In genomic region chr8:121598892-121599291, GRCm38 (mm10) we compare ENCODE assay signal across 8 mouse cellular contexts. TPM values are rescaled to one million over a fixed set of nuclear protein-coding genes. Genes with fewer than 3 reads are reported as not detected.
A peak's percentile ranks its signal among the peaks of the same experiment; 100 is the strongest.
DNase-seq lines count a peak whose midpoint lies in the region; ATAC-seq and TF ChIP-seq lines count a peak whose summit lies in the region.

No protein-coding gene starts in this region.

- peaks cover 65% of the 10 kb centered on the region for H3K36me3 ChIP-seq in C2C12 (ENCODE audit: control insufficient read depth, insufficient read depth)
- H3K36me3 ChIP-seq in embryonic facial prominence, embryonic 11.5 days (replicated peaks; ENCODE audit: control insufficient read depth, insufficient read depth, low read depth, low read length) = peaks cover 13% of the 10 kb centered on the region
- H3K36me3 ChIP-seq in liver, adult 2 months (ENCODE audit: control insufficient read depth, insufficient read depth, low read length) = peaks cover 34% of the 10 kb centered on the region
- H3K36me3 ChIP-seq in neural tube, embryonic 11.5 days (ENCODE audit: control insufficient read depth, insufficient read depth, low read length) = peaks cover 25% of the 10 kb centered on the region
- peaks cover 15% of the 10 kb centered on the region for H3K36me3 ChIP-seq in stomach, postnatal 0 days (ENCODE audit: control insufficient read depth, insufficient read depth, low read length)

- peak; percentile 74; the same call in 1 of the 2 replicates for ATAC-seq in embryonic facial prominence, embryonic 11.5 days (replicated peaks; ENCODE audit: insufficient number of reproducible peaks, low FRiP score, low TSS enrichment, low read depth)
- ATAC-seq in neural tube, embryonic 11.5 days (ENCODE audit: insufficient read depth, low FRiP score, low TSS enrichment) = peak; percentile 69; the same call in 1 of the 2 replicates
- ATAC-seq in stomach, postnatal 0 days (ENCODE audit: low FRiP score, low TSS enrichment) = peak; percentile 80

- H3K4me2 ChIP-seq in embryonic facial prominence, embryonic 11.5 days (ENCODE audit: low read depth, low read length) = no peak overlapping the region
- no peak overlapping the region for H3K4me2 ChIP-seq in neural tube, embryonic 11.5 days (ENCODE audit: low read depth)
- no peak overlapping the region for H3K4me2 ChIP-seq in stomach, postnatal 0 days (replicated peaks; ENCODE audit: low read depth)

- no peak for TF ChIP-seq EP300 in stomach, postnatal 0 days (optimal IDR thresholded peaks at IDR 0.05)

- no peaks in the 10 kb centered on the region for H3K4me1 ChIP-seq in embryonic facial prominence, embryonic 11.5 days (ENCODE audit: control insufficient read depth, insufficient read depth, low read length)
- H3K4me1 ChIP-seq in liver, adult 2 months (ENCODE audit: control insufficient read depth, insufficient read depth, low read length) = no peaks in the 10 kb centered on the region
- H3K4me1 ChIP-seq in neural tube, embryonic 11.5 days (ENCODE audit: control insufficient read depth, insufficient read depth, low read length) = no peaks in the 10 kb centered on the region
- no peaks in the 10 kb centered on the region for H3K4me1 ChIP-seq in stomach, postnatal 0 days (replicated peaks; ENCODE audit: control insufficient read depth, insufficient read depth)

- peak; percentile 85 for TF ChIP-seq CTCF in C2C12 (IDR thresholded peaks at IDR 0.05; ENCODE audit: control insufficient read depth, insufficient read depth, insufficient read length)
- peak; percentile 98 for TF ChIP-seq CTCF in liver, adult 2 months (IDR thresholded peaks at IDR 0.05; ENCODE audit: low read depth, low read length)
- peak; percentile 92 for TF ChIP-seq CTCF in stomach, postnatal 0 days (IDR thresholded peaks at IDR 0.05; ENCODE audit: low read depth)

- H3K79me3 ChIP-seq in C2C12 (ENCODE audit: low read depth) = no peaks in the 10 kb centered on the region

- no peak overlapping the region for H3K27ac ChIP-seq in embryonic facial prominence, embryonic 11.5 days (replicated peaks; ENCODE audit: low read depth, low read length)
- H3K27ac ChIP-seq in liver, adult 2 months (replicated peaks; ENCODE audit: insufficient read depth, low read depth, low read length) = no peak overlapping the region
- no peak overlapping the region for H3K27ac ChIP-seq in neural tube, embryonic 11.5 days (ENCODE audit: low read depth, low read length)
- H3K27ac ChIP-seq in stomach, postnatal 0 days (replicated peaks) = no peak overlapping the region

- H3ac ChIP-seq in C2C12 (ENCODE audit: control insufficient read depth, insufficient read length, low read depth) = no peak overlapping the region

- peak; percentile 91 for DNase-seq in adrenal gland, postnatal 10 days
- peak; percentile 84 for DNase-seq in embryonic facial prominence, embryonic 11.5 days (ENCODE audit: low spot score)
- peak; percentile 75 for DNase-seq in heart, adult 8-10 months (ENCODE audit: low spot score)
- DNase-seq in kidney, adult 8-10 months = peak; percentile 85 to 90
- DNase-seq in liver, adult 2 months (ENCODE audit: extremely low read depth, low read depth, low spot score) = peak; percentile 69
- peak; percentile 80 for DNase-seq in neural tube, embryonic 11.5 days (ENCODE audit: low spot score)
- peak; percentile 88 for DNase-seq in stomach, postnatal 0 days (ENCODE audit: low spot score)

- H3K79me2 ChIP-seq in C2C12 (ENCODE audit: control insufficient read depth, insufficient read depth) = no peaks in the 10 kb centered on the region
- peaks cover 7% of the 10 kb centered on the region; the same call in 1 of the 2 replicates for H3K79me2 ChIP-seq in liver, adult 2 months (ENCODE audit: control insufficient read depth, insufficient read depth, low read length)

- H3K9ac ChIP-seq in embryonic facial prominence, embryonic 11.5 days (replicated peaks; ENCODE audit: low read length) = no peak overlapping the region
- no peak overlapping the region for H3K9ac ChIP-seq in liver, adult 2 months (ENCODE audit: low read depth, low read length)
- H3K9ac ChIP-seq in neural tube, embryonic 11.5 days (ENCODE audit: low read length) = no peak overlapping the region
- no peak overlapping the region for H3K9ac ChIP-seq in stomach, postnatal 0 days (ENCODE audit: low read length)

- 33% methylated on average over 7 of the region's 7 CpGs for WGBS in embryonic facial prominence, embryonic 11.5 days
- WGBS in liver, adult 2 months = 18% methylated on average over 7 of the region's 7 CpGs
- 42% methylated on average over 7 of the region's 7 CpGs for WGBS in neural tube, embryonic 11.5 days
- WGBS in stomach, postnatal 0 days = 20% methylated on average over 7 of the region's 7 CpGs

- H3K4me3 ChIP-seq in C2C12 (ENCODE audit: insufficient read depth, poor library complexity, severe bottlenecking) = no peak overlapping the region
- no peak overlapping the region for H3K4me3 ChIP-seq in embryonic facial prominence, embryonic 11.5 days (ENCODE audit: low read depth, low read length)
- H3K4me3 ChIP-seq in liver, adult 2 months (ENCODE audit: insufficient read depth, low read depth, low read length) = no peak overlapping the region
- no peak overlapping the region for H3K4me3 ChIP-seq in neural tube, embryonic 11.5 days (ENCODE audit: low read depth, low read length)
- H3K4me3 ChIP-seq in stomach, postnatal 0 days (ENCODE audit: low read depth, low read length) = no peak overlapping the region

- no peaks in the 10 kb centered on the region for H3K9me3 ChIP-seq in embryonic facial prominence, embryonic 11.5 days (replicated peaks; ENCODE audit: control insufficient read depth, low read length)
- no peaks in the 10 kb centered on the region for H3K9me3 ChIP-seq in neural tube, embryonic 11.5 days (ENCODE audit: control insufficient read depth, low read length)
- H3K9me3 ChIP-seq in stomach, postnatal 0 days (ENCODE audit: control insufficient read depth, low read length) = no peaks in the 10 kb centered on the region

- no peak for TF ChIP-seq POLR2A in liver, adult 2 months (IDR thresholded peaks at IDR 0.05; ENCODE audit: extremely low read depth, insufficient read depth, low read length)

- H3K27me3 ChIP-seq in C2C12 (ENCODE audit: control insufficient read depth, insufficient read depth, insufficient read length) = no peaks in the 10 kb centered on the region
- H3K27me3 ChIP-seq in embryonic facial prominence, embryonic 11.5 days (ENCODE audit: control insufficient read depth, insufficient read depth, low read length) = no peaks in the 10 kb centered on the region
- no peaks in the 10 kb centered on the region for H3K27me3 ChIP-seq in liver, adult 2 months (ENCODE audit: control insufficient read depth, insufficient read depth, low read length)
- no peaks in the 10 kb centered on the region for H3K27me3 ChIP-seq in neural tube, embryonic 11.5 days (ENCODE audit: control insufficient read depth, insufficient read depth, low read length)
- no peaks in the 10 kb centered on the region for H3K27me3 ChIP-seq in stomach, postnatal 0 days (ENCODE audit: control insufficient read depth, insufficient read depth, low read length)

TF ChIP-seq in C2C12, 6 proteins besides CTCF, POLR2A, EP300 and RAD21:
- TF ChIP-seq FOSL1 (IDR thresholded peaks at IDR 0.05; ENCODE audit: insufficient read depth, low read length, poor library complexity, severe bottlenecking) = no peak
TF ChIP-seq in C2C12: peak in this region for 0.

RNA-seq across cellular contexts. Expression of gene Map1lc3b, which starts 8.7 kb away (rescaled TPM):
- polyA plus RNA-seq in C2C12 (2012; fragmentation: generic; extraction: Trizol) = 101 TPM
- 100 to 1,000 TPM; 132 to 152 TPM for total RNA-seq in adrenal gland, postnatal 10 days (2021)
- polyA plus RNA-seq in embryonic facial prominence, embryonic 11.5 days (2014; fragmentation: Nextera tagmentation; extraction: Ambion mirVana) = 225 and 236 TPM in 2 replicates
- 100 to 1,000 TPM; 264 to 289 (median 284) TPM for total RNA-seq in heart, adult 8-10 months (2022)
- total RNA-seq in liver, adult 2 months (2014; rRNA removed) = 61.9 and 79.7 TPM in 2 replicates
- 45.9 and 48.2 TPM in 2 replicates for polyA plus RNA-seq in liver, adult 2 months (2012; rRNA removed)
- polyA plus RNA-seq in neural tube, embryonic 11.5 days (2014; fragmentation: Nextera tagmentation; extraction: Ambion mirVana) = 304 and 313 TPM in 2 replicates
- 262 and 274 TPM in 2 replicates for polyA plus RNA-seq in stomach, postnatal 0 days (2015; fragmentation: Nextera tagmentation; extraction: Ambion mirVana)

RNA-seq across cellular contexts. Expression of gene Fbxo31, which starts 20.3 kb away (rescaled TPM):
- polyA plus RNA-seq in C2C12 (2012; fragmentation: generic; extraction: Trizol) = 9.4 TPM
- 10 to 100 TPM; 33.6 to 43.8 TPM for total RNA-seq in adrenal gland, postnatal 10 days (2021)
- polyA plus RNA-seq in embryonic facial prominence, embryonic 11.5 days (2014; fragmentation: Nextera tagmentation; extraction: Ambion mirVana) = 11.1 and 12.9 TPM in 2 replicates
- 100 to 1,000 TPM in 2 of 4 experiments, 10 to 100 TPM in 2; 93.3 to 137 (median 102) TPM for total RNA-seq in heart, adult 8-10 months (2022)
- 25.1 and 35.9 TPM in 2 replicates for total RNA-seq in liver, adult 2 months (2014; rRNA removed)
- polyA plus RNA-seq in liver, adult 2 months (2012; rRNA removed) = 23.0 and 26.5 TPM in 2 replicates
- polyA plus RNA-seq in neural tube, embryonic 11.5 days (2014; fragmentation: Nextera tagmentation; extraction: Ambion mirVana) = 17.5 and 20.0 TPM in 2 replicates
- polyA plus RNA-seq in stomach, postnatal 0 days (2015; fragmentation: Nextera tagmentation; extraction: Ambion mirVana) = 10.0 and 10.9 TPM in 2 replicates

RNA-seq across cellular contexts. Expression of gene Zcchc14, which starts 53.8 kb away (rescaled TPM):
- polyA plus RNA-seq in C2C12 (2012; fragmentation: generic; extraction: Trizol) = 18.2 TPM
- total RNA-seq in adrenal gland, postnatal 10 days (2021) = 10 to 100 TPM; 38.0 to 47.6 TPM
- 17.4 and 19.7 TPM in 2 replicates for polyA plus RNA-seq in embryonic facial prominence, embryonic 11.5 days (2014; fragmentation: Nextera tagmentation; extraction: Ambion mirVana)
- total RNA-seq in heart, adult 8-10 months (2022) = 10 to 100 TPM; 23.7 to 30.9 (median 26.2) TPM
- total RNA-seq in liver, adult 2 months (2014; rRNA removed) = 9.2 and 14.8 TPM in 2 replicates
- polyA plus RNA-seq in liver, adult 2 months (2012; rRNA removed) = 13.0 and 15.6 TPM in 2 replicates
- polyA plus RNA-seq in neural tube, embryonic 11.5 days (2014; fragmentation: Nextera tagmentation; extraction: Ambion mirVana) = 21.3 and 23.3 TPM in 2 replicates
- polyA plus RNA-seq in stomach, postnatal 0 days (2015; fragmentation: Nextera tagmentation; extraction: Ambion mirVana) = 4.5 and 5.1 TPM in 2 replicates

RNA-seq across cellular contexts. Expression of gene 1700018B08Rik, which starts 54.8 kb away (rescaled TPM):
- polyA plus RNA-seq in C2C12 (2012; fragmentation: generic; extraction: Trizol) = not detected
- total RNA-seq in adrenal gland, postnatal 10 days (2021) = not detected
- not detected in 2 replicates for polyA plus RNA-seq in embryonic facial prominence, embryonic 11.5 days (2014; fragmentation: Nextera tagmentation; extraction: Ambion mirVana)
- total RNA-seq in heart, adult 8-10 months (2022) = not detected
- not detected in 2 replicates for total RNA-seq in liver, adult 2 months (2014; rRNA removed)
- not detected in 2 replicates for polyA plus RNA-seq in liver, adult 2 months (2012; rRNA removed)
- not detected in 2 replicates for polyA plus RNA-seq in neural tube, embryonic 11.5 days (2014; fragmentation: Nextera tagmentation; extraction: Ambion mirVana)
- not detected in 2 replicates for polyA plus RNA-seq in stomach, postnatal 0 days (2015; fragmentation: Nextera tagmentation; extraction: Ambion mirVana)
